Mouse (Mus musculus): Measurements from ENCODE around the gene Dnase1. TPM values are rescaled to one million over a fixed set of nuclear protein-coding genes. Genes with fewer than 3 reads are reported as not detected.
"Not testable (repeated sequence)": the region's sequence is repeated elsewhere in the genome, so short reads cannot be mapped to it uniquely, and the experiment has no call there.

Dnase1 gene
- not detected for total RNA-seq (2021)

GRCm38 (mm10) chr16:4036807-4037206, at the start of gene Dnase1:
TSS of gene Dnase1 (plus strand) at chr16:4036942.
- no peak for DNase-seq

DNA sequence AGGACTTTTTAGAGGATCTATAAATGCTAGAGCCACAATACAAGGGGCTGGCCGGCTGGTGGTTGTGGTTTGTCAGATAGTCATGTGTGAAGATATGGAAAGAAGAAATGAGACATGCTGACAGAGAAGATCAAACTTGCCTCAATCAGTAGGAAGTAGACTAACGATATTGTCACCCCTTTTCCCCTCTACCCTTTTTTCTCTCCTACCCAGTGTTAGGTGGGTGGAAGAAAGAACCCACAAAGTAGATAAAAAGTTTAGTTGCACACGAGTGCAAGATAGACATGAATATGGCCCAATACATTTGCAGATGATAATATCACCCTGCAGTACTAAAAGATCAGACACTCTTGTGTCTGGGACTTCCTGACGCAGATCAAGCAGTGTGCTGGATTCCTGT, 48.3 kb upstream of the Dnase1 start:
- no peak for DNase-seq

DNA sequence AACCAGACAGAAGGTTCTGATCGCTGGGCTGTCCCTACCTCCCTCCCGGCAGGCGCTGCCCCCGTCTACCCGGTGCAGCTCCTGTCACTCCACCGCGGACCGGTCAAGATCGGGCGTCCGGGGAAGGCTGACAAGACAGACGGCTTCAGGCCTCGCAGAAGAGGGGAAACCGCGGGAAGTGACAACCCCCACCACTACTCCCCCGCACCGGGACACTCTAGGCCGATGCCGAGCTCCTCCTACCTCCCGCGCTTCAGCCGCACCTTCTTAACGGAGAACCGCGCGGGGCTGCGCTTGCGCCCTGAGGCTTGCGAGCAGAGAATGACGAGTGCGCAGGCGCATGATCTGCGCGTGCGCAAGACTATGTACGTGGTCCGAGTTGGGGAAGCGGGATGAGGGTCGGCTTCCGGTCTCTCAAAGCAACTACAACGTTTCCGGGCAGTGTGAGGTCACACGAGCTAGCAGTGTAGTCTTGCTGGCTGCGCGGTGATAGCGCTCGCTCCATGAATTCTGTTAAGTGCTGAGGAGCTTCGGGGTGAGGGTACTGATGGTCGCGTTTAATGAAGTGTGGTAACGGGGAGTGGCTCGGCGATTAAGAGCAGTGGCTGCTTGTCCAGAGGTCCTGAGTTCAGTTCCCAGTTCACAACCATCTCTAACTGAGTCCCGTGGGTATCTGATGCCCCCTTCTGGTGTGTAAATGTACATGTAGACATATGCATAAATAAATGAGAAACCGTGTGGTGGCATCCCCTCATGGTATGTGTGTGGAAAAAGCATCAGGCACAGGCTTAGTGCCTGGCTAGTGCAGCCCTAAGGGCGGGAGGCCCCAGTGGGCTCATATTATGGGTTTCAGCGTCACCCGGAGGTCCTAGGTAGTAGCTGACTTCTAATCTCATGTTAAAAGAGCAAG, 33.0 kb upstream of the Dnase1 start, which contains the start of gene Slx4:
Gene Slx4 (minus strand): TSS at position 282 of the 910 bp plus-strand sequence.
- peak; percentile 95 for DNase-seq

GRCm38 (mm10) chr16:4012882-4013570, 23.7 kb upstream of the Dnase1 start:
- DNase-seq = no peak

- DNase-seq = no peak
Observed at GRCm38 (mm10) chr16:4014040-4014668, 22.6 kb upstream of the Dnase1 start.

GRCm38 (mm10) chr16:4016786-4017185, 20.0 kb upstream of the Dnase1 start:
- not testable (repeated sequence) for DNase-seq

DNA sequence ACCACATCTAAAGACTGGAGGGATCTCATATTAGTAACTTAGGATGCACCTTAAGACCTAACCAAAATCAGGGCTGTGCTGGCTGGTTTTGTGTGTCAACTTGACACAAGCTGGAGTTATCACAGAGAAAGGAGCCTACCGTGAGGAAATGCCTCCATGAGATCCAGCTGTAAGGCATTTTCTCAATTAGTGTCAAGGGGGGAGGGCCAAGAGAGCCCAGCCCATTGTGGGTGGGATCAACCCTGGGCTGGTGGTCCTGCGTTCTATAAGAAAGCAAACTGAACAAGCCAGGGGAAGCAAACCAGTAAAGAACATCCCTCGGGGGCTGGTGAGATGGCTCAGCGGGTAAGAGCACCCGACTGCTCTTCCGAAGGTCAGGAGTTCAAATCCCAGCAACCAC, 19.3 kb upstream of the Dnase1 start:
- not testable (repeated sequence) for DNase-seq

DNA sequence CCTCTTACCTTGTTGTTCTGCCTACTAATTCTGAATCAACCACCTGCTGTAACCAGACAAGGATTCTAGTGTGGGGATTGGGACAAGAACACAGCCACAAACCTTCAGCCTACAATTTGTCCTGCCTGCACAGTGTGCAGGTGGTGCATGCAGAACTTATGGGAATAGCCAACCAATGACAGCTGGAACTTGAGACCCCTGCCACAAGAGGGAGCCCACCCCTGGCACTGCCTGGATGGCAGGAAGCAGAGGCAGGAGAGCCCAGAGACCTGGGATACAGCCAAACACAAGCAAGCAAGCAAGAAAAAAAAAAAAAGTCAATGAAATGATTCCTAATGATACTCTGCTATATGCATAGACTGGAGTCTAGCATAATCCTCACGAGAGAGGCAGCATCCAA, 15.5 kb upstream of the Dnase1 start:
- DNase-seq = no peak

DNA sequence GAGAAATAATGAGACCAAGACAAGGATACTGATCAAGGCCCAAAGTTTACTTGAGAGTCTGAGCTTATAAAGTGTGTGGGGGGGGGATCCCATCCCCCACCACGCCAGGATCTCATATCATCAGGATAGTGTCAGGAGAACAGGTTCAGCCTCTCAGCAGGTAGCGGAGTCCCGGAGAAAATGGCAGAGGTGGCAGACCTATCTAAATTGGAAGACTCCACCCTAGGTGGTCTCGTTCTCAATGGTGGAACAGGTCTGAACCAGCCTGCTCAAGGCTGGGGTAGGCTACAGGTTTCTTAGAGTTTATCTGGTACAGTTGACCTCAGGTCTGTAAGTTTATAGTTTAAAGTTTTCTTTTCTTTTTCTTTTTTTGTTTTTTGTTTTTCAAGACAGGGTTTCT, 14.0 kb upstream of the Dnase1 start:
- DNase-seq = no peak

- no peak for DNase-seq
Observed at GRCm38 (mm10) chr16:4026672-4027071, 10.1 kb upstream of the Dnase1 start.

DNA sequence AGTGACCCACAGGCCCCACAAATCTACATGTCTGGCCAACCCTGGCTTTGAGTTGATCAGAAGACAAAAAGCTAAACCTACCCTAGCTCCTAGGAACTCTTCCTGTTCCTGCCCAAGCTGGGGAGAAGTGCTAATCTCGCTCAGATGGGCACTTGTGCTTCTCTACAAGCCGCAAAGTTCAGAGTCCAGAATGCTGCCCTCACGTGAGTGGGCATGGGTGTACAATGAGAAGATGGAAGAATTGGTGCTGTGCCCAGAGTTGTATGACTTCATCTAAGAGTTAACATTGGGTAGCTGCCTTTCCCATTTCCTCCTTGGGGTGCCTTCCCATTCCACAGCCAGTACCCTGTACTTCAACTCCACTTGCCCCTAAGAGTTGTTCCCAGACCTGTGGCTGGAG, 9.5 kb upstream of the Dnase1 start:
- no peak for DNase-seq

GRCm38 (mm10) chr16:4029371-4029841, 7.3 kb upstream of the Dnase1 start:
- DNase-seq = no peak

DNA sequence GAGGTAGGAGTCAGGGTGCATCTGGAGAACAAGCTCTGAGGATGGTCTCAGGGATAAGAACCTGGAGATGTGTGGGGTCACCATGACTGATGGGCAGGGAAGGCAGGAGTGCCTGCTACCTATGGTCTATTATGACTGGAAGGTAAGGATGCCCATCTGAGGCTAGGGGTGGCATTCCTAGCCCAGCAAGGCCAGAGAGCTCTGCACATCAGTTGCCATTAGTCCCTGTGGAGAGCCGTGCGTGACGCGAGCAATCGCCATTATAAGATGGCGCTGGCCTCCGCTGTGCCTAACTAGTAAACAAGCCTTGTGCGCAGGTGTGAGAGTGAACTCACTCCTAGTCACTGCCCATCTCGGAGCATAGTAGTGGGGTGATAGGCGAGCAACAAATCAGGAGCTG, 6.2 kb upstream of the Dnase1 start:
- no peak for DNase-seq

DNA sequence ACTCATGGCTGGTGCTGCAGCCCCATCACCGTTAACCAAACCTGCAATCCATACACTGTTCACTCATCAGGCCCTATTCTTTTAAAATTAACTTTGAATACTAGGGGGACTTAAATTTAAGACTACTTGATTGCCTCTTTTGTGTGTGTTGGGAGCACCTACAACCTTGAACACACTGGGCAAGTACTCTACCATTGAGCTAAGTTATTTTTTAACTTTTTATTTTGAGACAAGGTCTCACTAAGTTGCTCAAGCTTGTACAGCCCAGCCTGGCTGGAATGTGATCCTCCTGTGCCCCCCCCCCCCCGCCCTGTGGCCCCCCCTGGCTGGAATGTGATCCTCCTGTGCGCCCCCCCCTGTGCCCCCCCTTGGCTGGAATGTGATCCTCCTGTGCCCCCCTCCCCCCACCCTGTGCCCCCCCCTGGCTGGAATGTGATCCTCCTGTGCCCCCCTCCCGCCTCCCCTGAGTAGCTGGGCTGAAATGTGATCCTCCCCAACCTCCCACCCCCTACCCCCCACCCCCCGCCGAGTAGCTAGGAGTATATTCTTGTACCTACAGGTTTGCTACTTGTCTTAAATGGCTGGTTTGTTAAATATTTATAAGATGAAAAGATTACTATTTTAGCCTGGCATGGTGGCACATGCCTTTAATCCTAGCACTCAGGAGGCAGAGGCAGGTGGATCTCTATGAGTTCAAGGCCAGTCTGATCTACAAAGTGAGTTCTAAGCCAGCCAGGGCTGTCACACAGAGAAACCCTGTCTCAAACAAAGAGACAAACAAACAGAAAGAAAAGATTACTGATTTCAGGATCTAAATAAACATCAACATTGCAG, 5.1 kb upstream of the Dnase1 start:
- DNase-seq = no peak

DNA sequence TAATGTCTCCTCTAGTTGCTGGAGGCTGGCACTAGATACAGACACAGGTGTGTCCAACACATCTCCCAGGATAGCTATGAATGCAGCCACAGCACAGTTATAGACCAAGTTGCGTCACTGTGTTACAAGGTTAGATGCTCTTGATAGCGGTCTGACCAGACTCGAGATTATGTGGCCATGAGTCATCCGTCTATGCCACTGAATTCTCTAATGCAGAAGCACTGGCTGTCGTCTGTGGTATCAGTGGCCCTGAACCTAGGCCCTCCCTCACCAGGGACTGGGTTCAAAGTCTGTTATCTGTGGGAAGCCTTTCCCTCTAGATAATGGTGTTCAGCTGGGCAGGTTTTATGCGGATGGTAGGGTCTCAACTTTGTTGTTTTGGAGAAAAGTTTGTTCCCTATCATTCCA, 4.4 kb upstream of the Dnase1 start:
- DNase-seq = no peak

- DNase-seq = no peak
Observed at GRCm38 (mm10) chr16:4033971-4034370, 2.8 kb upstream of the Dnase1 start.

GRCm38 (mm10) chr16:4034476-4034875, 2.3 kb upstream of the Dnase1 start:
- DNase-seq = no peak

GRCm38 (mm10) chr16:4035575-4035974, 1.2 kb upstream of the Dnase1 start:
- DNase-seq = no peak

DNA sequence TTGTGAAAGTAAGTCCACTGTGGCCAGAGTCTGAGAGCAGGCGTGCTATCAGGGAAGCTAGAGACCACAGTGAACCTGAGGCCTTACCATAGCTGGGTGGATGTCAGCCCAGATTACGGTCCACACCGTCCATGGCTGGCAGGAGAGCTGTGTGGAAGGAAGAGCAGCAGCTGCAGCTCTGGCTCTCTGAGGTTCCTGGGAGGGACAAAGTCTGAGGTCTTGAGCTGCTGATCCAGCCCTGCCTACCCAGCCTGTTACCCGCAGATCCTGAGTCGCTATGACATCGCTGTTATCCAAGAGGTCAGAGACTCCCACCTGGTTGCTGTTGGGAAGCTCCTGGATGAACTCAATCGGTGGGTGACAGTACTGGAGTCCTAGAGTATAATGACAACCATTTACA, 948 bp downstream of the Dnase1 start:
- no peak for DNase-seq

- DNase-seq = no peak
Observed at GRCm38 (mm10) chr16:4040206-4040605, 3.5 kb downstream of the Dnase1 start.

DNA sequence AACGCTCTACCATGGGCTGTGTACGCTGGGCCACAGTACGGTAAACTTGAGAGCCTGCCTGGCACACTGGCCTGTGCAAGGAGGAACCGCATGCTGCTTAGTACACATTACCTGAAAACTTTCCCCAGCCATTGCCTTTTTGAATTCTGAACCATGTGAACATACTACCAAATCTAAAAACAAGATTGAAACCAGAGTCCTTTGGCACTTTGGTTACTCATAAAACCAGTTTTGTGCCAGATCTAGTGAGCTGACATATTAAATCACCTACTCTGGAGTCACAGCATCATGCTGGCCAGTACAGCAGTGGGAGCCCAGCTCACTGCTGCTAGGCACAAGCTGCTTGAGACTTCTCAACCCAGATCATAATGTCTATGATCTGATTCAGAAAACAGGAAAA, 4.9 kb downstream of the Dnase1 start:
- no peak for DNase-seq

DNA sequence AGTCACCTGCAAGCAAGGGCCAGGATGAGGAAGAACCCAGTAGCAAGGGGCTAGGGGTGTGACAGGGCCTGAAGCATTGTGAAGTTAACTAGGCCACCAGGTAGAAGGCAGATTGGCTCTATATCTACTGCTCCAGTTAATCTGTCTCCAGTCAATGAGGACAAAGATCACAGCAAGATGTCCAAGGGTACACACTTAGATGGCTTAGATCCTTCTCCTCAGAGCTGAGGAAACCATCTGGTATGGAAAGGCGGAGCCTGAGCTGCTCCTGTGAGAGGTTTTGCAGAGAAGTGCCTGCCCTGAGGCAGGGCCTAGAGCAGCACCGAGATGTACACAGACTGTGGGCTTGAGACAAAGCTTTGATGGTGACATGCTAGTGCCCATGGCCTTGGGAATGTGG, 7.4 kb downstream of the Dnase1 start:
- no peak for DNase-seq

Data from heart, postnatal 4 days (tissue).